Mouse (Mus musculus) liver, embryonic 18 days (tissue): ENCODE data around the gene Rsu1. TPM values are rescaled to one million over a fixed set of nuclear protein-coding genes. Genes with fewer than 3 reads are reported as not detected.

Experiments
- polyA plus RNA-seq: library from polyadenylated mRNA; depleted of rRNA; stranded (reverse); fragments of >200 nt; gene quantifications from 2 replicates; pipeline ENCODE4 v1.2.3, GENCODE M21; 2012; rRNA removed

Rsu1 gene
- polyA plus RNA-seq = 55.2 and 56.9 TPM in 2 replicates

GRCm38 (mm10) chr2:13271165-13271957 is at the start of gene Rsu1:
Gene Rsu1, minus strand, starts transcription at chr2:13271415.

Other genes starting within 250 kb of the Rsu1 start
- gene Cubn, start 220.4 kb upstream of the Rsu1 start, polyA plus RNA-seq = 0.01 and 0.05 TPM in 2 replicates